Mouse (Mus musculus): ENCODE data around the gene Frmpd3.

GRCm38 (mm10) chrX:140445551-140445950, 103.5 kb downstream of the Frmpd3 start:
- TF ChIP-seq CTCF (conservative IDR thresholded peaks at IDR 0.05; ENCODE audit: insufficient read depth, insufficient read length, low read depth, low read length) (no peak), POLR2A (IDR thresholded peaks at IDR 0.05; ENCODE audit: low read depth, low read length) (no peak)
